8 mouse cellular contexts compared by ENCODE assay signal in the genomic region with DNA sequence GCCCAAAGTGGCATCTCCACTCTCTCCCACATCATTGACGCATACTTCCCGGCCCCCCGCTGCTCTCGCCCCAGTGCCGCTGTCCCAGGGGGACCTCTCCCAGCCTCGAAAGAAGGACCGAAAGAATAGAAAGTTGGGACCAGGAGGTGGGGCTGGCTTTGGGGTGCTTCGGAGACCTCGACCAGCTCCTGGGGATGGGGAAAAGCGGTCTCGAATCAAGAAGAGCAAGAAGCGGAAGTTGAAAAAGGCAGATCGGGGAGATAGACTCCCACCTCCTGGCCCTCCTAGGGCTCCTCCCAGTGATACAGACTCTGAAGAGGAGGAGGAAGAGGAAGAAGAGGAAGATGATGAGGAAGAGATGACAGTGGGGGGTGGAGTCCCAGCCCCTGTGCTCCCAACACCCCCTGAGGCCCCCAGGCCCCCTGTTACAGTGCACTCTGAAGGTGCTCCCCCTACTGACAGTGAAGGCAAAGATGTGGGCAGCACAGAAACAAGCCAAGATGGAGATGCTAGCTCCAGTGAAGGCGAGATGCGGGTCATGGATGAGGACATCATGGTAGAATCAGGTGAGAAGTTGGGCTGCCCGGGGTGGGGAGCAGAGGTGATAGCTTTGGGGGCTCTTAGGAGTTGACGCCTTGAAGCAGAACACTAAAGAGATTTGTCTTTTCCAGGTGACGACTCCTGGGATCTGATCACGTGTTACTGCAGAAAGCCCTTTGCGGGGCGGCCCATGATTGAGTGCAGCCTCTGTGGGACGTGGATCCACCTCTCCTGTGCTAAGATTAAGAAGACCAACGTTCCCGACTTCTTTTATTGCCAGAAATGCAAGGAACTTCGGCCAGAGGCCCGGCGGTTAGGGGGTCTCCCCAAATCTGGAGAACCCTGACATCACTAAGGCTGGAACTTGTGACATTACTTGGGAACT. TPM values are rescaled to one million over a fixed set of nuclear protein-coding genes. Genes with fewer than 3 reads are reported as not detected.
DNase-seq lines count a peak whose midpoint lies in the region; ATAC-seq and TF ChIP-seq lines count a peak whose summit lies in the region.

No protein-coding gene starts in this region.

- no peak overlapping the region for H3K4me2 ChIP-seq in forebrain, embryonic 15.5 days (replicated peaks)
- H3K4me2 ChIP-seq in midbrain, embryonic 11.5 days, result no peak overlapping the region
- H3K4me2 ChIP-seq in forebrain, postnatal 0 days (ENCODE audit: low read depth), result no peak overlapping the region

- H3K27me3 ChIP-seq in forebrain, embryonic 10.5 days (ENCODE audit: poor library complexity, severe bottlenecking), result no peaks in the 10 kb centered on the region
- no peaks in the 10 kb centered on the region for H3K27me3 ChIP-seq in forebrain, embryonic 15.5 days
- no peaks in the 10 kb centered on the region for H3K27me3 ChIP-seq in midbrain, embryonic 10.5 days (ENCODE audit: low read depth, poor library complexity, severe bottlenecking)
- H3K27me3 ChIP-seq in midbrain, embryonic 11.5 days (ENCODE audit: control insufficient read depth, insufficient read depth, low read length), result no peaks in the 10 kb centered on the region
- no peaks in the 10 kb centered on the region for H3K27me3 ChIP-seq in forebrain, postnatal 0 days (ENCODE audit: insufficient read depth, low read length)

- TF ChIP-seq CTCF in forebrain, postnatal 0 days (IDR thresholded peaks at IDR 0.05; ENCODE audit: low read depth), result peak; percentile 46

- peaks cover 45% of the 10 kb centered on the region for H3K36me3 ChIP-seq in forebrain, embryonic 10.5 days (replicated peaks)
- H3K36me3 ChIP-seq in forebrain, embryonic 15.5 days, result peaks cover 28% of the 10 kb centered on the region
- H3K36me3 ChIP-seq in midbrain, embryonic 10.5 days, result peaks cover 46% of the 10 kb centered on the region
- H3K36me3 ChIP-seq in midbrain, embryonic 11.5 days (ENCODE audit: control insufficient read depth, insufficient read depth, low read length), result peaks cover 16% of the 10 kb centered on the region
- H3K36me3 ChIP-seq in forebrain, postnatal 0 days (ENCODE audit: insufficient read depth), result peaks cover 29% of the 10 kb centered on the region

- no peak for ATAC-seq in forebrain, embryonic 15.5 days (replicated peaks)
- no peak for ATAC-seq in midbrain, embryonic 11.5 days (ENCODE audit: low FRiP score)
- ATAC-seq in forebrain, postnatal 0 days, result no peak

- no peaks in the 10 kb centered on the region for H3K9me3 ChIP-seq in forebrain, embryonic 10.5 days
- no peaks in the 10 kb centered on the region for H3K9me3 ChIP-seq in forebrain, embryonic 15.5 days
- H3K9me3 ChIP-seq in midbrain, embryonic 10.5 days (replicated peaks), result no peaks in the 10 kb centered on the region
- no peaks in the 10 kb centered on the region for H3K9me3 ChIP-seq in midbrain, embryonic 11.5 days (ENCODE audit: control insufficient read depth, low read length)
- H3K9me3 ChIP-seq in forebrain, postnatal 0 days (ENCODE audit: low read length), result no peaks in the 10 kb centered on the region

- H3K9ac ChIP-seq in forebrain, embryonic 15.5 days (replicated peaks), result no peak overlapping the region
- no peak overlapping the region for H3K9ac ChIP-seq in midbrain, embryonic 11.5 days (ENCODE audit: low read length)
- no peak overlapping the region for H3K9ac ChIP-seq in forebrain, postnatal 0 days

- 94% methylated on average over 27 of the region's 27 CpGs for WGBS in forebrain, embryonic 10.5 days
- WGBS in forebrain, embryonic 15.5 days, result 93% methylated on average over 27 of the region's 27 CpGs
- 92% methylated on average over 27 of the region's 27 CpGs for WGBS in midbrain, embryonic 10.5 days
- 93% methylated on average over 27 of the region's 27 CpGs for WGBS in midbrain, embryonic 11.5 days
- 93% methylated on average over 27 of the region's 27 CpGs for WGBS in forebrain, postnatal 0 days

- peak overlapping the region; percentile 95 for H3K4me3 ChIP-seq in forebrain, embryonic 10.5 days
- no peak overlapping the region for H3K4me3 ChIP-seq in forebrain, embryonic 15.5 days
- H3K4me3 ChIP-seq in midbrain, embryonic 10.5 days, result peak overlapping the region; percentile 97
- no peak overlapping the region for H3K4me3 ChIP-seq in midbrain, embryonic 11.5 days (ENCODE audit: low read depth, low read length)
- H3K4me3 ChIP-seq in forebrain, postnatal 0 days (ENCODE audit: low read depth, low read length), result no peak overlapping the region

- H3K27ac ChIP-seq in forebrain, embryonic 10.5 days, result no peak overlapping the region
- no peak overlapping the region for H3K27ac ChIP-seq in forebrain, embryonic 15.5 days (replicated peaks)
- H3K27ac ChIP-seq in midbrain, embryonic 10.5 days (replicated peaks), result no peak overlapping the region
- H3K27ac ChIP-seq in midbrain, embryonic 11.5 days (ENCODE audit: low read depth, low read length), result no peak overlapping the region
- no peak overlapping the region for H3K27ac ChIP-seq in forebrain, postnatal 0 days (ENCODE audit: low read depth, low read length)

- DNase-seq in forebrain, embryonic 10.5 days (ENCODE audit: extremely low spot score, low spot score), result no peak
- DNase-seq in midbrain, embryonic 10.5 days (ENCODE audit: low spot score), result no peak
- no peak for DNase-seq in midbrain, embryonic 11.5 days (ENCODE audit: low spot score, missing footprints)
- DNase-seq in forebrain, postnatal 0 days, result no peak
- DNase-seq in naive thymus-derived CD4-positive, alpha-beta T cell, adult 2 months (ENCODE audit: low read depth), result peak; percentile 39
- no peak for DNase-seq in ovary, postnatal 10 days (ENCODE audit: low spot score)
- DNase-seq in spleen, adult 18-20 months, result no peak

- peaks cover 64% of the 10 kb centered on the region for H3K4me1 ChIP-seq in forebrain, embryonic 10.5 days
- peaks cover 50% of the 10 kb centered on the region for H3K4me1 ChIP-seq in forebrain, embryonic 15.5 days
- H3K4me1 ChIP-seq in midbrain, embryonic 10.5 days, result peaks cover 73% of the 10 kb centered on the region
- peaks cover 29% of the 10 kb centered on the region for H3K4me1 ChIP-seq in midbrain, embryonic 11.5 days (ENCODE audit: control insufficient read depth, insufficient read depth, low read length)
- H3K4me1 ChIP-seq in forebrain, postnatal 0 days (ENCODE audit: insufficient read depth), result peaks cover 26% of the 10 kb centered on the region

RNA-seq across cellular contexts. Expression of gene Dvl2, which starts 1.6 kb away (rescaled TPM):
- polyA plus RNA-seq in forebrain, embryonic 10.5 days (2016; fragmentation: Nextera tagmentation; extraction: Ambion mirVana), result 44.3 and 51.6 TPM in 2 replicates
- 35.3 and 37.5 TPM in 2 replicates for polyA plus RNA-seq in forebrain, embryonic 15.5 days (2015; fragmentation: Nextera tagmentation; extraction: Ambion mirVana)
- 52.1 and 54.1 TPM in 2 replicates for polyA plus RNA-seq in midbrain, embryonic 10.5 days (2016; fragmentation: Nextera tagmentation; extraction: Ambion mirVana)
- polyA plus RNA-seq in midbrain, embryonic 11.5 days (2014; fragmentation: Nextera tagmentation; extraction: Ambion mirVana), result 29.0 and 30.0 TPM in 2 replicates
- total RNA-seq in forebrain, postnatal 0 days (2014; rRNA removed), result 31.9 and 43.9 TPM in 2 replicates
- polyA plus RNA-seq in forebrain, postnatal 0 days (2015; fragmentation: Nextera tagmentation; extraction: Ambion mirVana), result 12.7 and 15.7 TPM in 2 replicates

RNA-seq across cellular contexts. Expression of gene Phf23, which starts 3.3 kb away (rescaled TPM):
- 94.5 and 96.2 TPM in 2 replicates for polyA plus RNA-seq in forebrain, embryonic 10.5 days (2016; fragmentation: Nextera tagmentation; extraction: Ambion mirVana)
- polyA plus RNA-seq in forebrain, embryonic 15.5 days (2015; fragmentation: Nextera tagmentation; extraction: Ambion mirVana), result 71.5 and 75.6 TPM in 2 replicates
- polyA plus RNA-seq in midbrain, embryonic 10.5 days (2016; fragmentation: Nextera tagmentation; extraction: Ambion mirVana), result 95.1 and 96.3 TPM in 2 replicates
- 51.5 and 53.4 TPM in 2 replicates for polyA plus RNA-seq in midbrain, embryonic 11.5 days (2014; fragmentation: Nextera tagmentation; extraction: Ambion mirVana)
- total RNA-seq in forebrain, postnatal 0 days (2014; rRNA removed), result 47.6 and 52.7 TPM in 2 replicates
- 48.0 and 49.7 TPM in 2 replicates for polyA plus RNA-seq in forebrain, postnatal 0 days (2015; fragmentation: Nextera tagmentation; extraction: Ambion mirVana)

RNA-seq across cellular contexts. Expression of gene Gabarap, which starts 7.9 kb away (rescaled TPM):
- 318 and 331 TPM in 2 replicates for polyA plus RNA-seq in forebrain, embryonic 10.5 days (2016; fragmentation: Nextera tagmentation; extraction: Ambion mirVana)
- 610 and 626 TPM in 2 replicates for polyA plus RNA-seq in forebrain, embryonic 15.5 days (2015; fragmentation: Nextera tagmentation; extraction: Ambion mirVana)
- 409 and 454 TPM in 2 replicates for polyA plus RNA-seq in midbrain, embryonic 10.5 days (2016; fragmentation: Nextera tagmentation; extraction: Ambion mirVana)
- 566 and 590 TPM in 2 replicates for polyA plus RNA-seq in midbrain, embryonic 11.5 days (2014; fragmentation: Nextera tagmentation; extraction: Ambion mirVana)
- total RNA-seq in forebrain, postnatal 0 days (2014; rRNA removed), result 246 and 261 TPM in 2 replicates
- polyA plus RNA-seq in forebrain, postnatal 0 days (2015; fragmentation: Nextera tagmentation; extraction: Ambion mirVana), result 574 and 668 TPM in 2 replicates

RNA-seq across cellular contexts. Expression of gene Acadvl, which starts 16.4 kb away (rescaled TPM):
- 41.0 and 44.1 TPM in 2 replicates for polyA plus RNA-seq in forebrain, embryonic 10.5 days (2016; fragmentation: Nextera tagmentation; extraction: Ambion mirVana)
- 57.0 and 60.7 TPM in 2 replicates for polyA plus RNA-seq in forebrain, embryonic 15.5 days (2015; fragmentation: Nextera tagmentation; extraction: Ambion mirVana)
- polyA plus RNA-seq in midbrain, embryonic 10.5 days (2016; fragmentation: Nextera tagmentation; extraction: Ambion mirVana), result 42.2 and 48.6 TPM in 2 replicates
- polyA plus RNA-seq in midbrain, embryonic 11.5 days (2014; fragmentation: Nextera tagmentation; extraction: Ambion mirVana), result 46.5 and 47.8 TPM in 2 replicates
- 45.1 and 47.7 TPM in 2 replicates for total RNA-seq in forebrain, postnatal 0 days (2014; rRNA removed)
- 47.9 and 51.5 TPM in 2 replicates for polyA plus RNA-seq in forebrain, postnatal 0 days (2015; fragmentation: Nextera tagmentation; extraction: Ambion mirVana)

RNA-seq across cellular contexts. Expression of gene Elp5, which starts 16.5 kb away (rescaled TPM):
- 159 TPM in 2 replicates for polyA plus RNA-seq in forebrain, embryonic 10.5 days (2016; fragmentation: Nextera tagmentation; extraction: Ambion mirVana)
- 170 and 171 TPM in 2 replicates for polyA plus RNA-seq in forebrain, embryonic 15.5 days (2015; fragmentation: Nextera tagmentation; extraction: Ambion mirVana)
- 151 and 155 TPM in 2 replicates for polyA plus RNA-seq in midbrain, embryonic 10.5 days (2016; fragmentation: Nextera tagmentation; extraction: Ambion mirVana)
- 150 and 151 TPM in 2 replicates for polyA plus RNA-seq in midbrain, embryonic 11.5 days (2014; fragmentation: Nextera tagmentation; extraction: Ambion mirVana)
- 115 and 124 TPM in 2 replicates for total RNA-seq in forebrain, postnatal 0 days (2014; rRNA removed)
- polyA plus RNA-seq in forebrain, postnatal 0 days (2015; fragmentation: Nextera tagmentation; extraction: Ambion mirVana), result 187 and 198 TPM in 2 replicates

Comparison
In these comparisons a context has a peak if more than half of its experiments do, and no peak if none do; other contexts are left out.
1. H3K4me3 ChIP-seq: peak in forebrain, embryonic 10.5 days (single experiment) and midbrain, embryonic 10.5 days (single experiment); none in forebrain, embryonic 15.5 days (single experiment), midbrain, embryonic 11.5 days (single experiment) and forebrain, postnatal 0 days (single experiment).